Mouse (Mus musculus) MEL (cell line): Measurements from ENCODE around the gene Trap1. TPM values are rescaled to one million over a fixed set of nuclear protein-coding genes. Genes with fewer than 3 reads are reported as not detected.

ENCODE experiments used
- DNase-seq: peaks from one replicate; pipeline ENCODE4 v3.0.0; 2011; ENCODE audit warnings: low read depth, low spot score
- H3K27ac ChIP-seq: 2 replicates; pipeline ENCODE4 v1.5.1; 2012; ENCODE audit warnings: low read depth, mild to moderate bottlenecking, control low read depth, low read length, moderate library complexity; ENCODE audit not compliant: control insufficient read depth
- H3K27me3 ChIP-seq, 2 experiments: fragments of 150-350 bp in 1 of 2; sonication (generic) in 1 of 2; 2 replicates each; pipeline ENCODE4 v1.6.1; 2012; ENCODE audit warnings: low read length in 2 of 2, mild to moderate bottlenecking in 2 of 2, improper control_type of control experiment in 1 of 2, moderate library complexity in 1 of 2; ENCODE audit not compliant: insufficient read depth in 2 of 2, control insufficient read depth in 1 of 2
- H3K36me3 ChIP-seq, 2 experiments: 2 replicates each; pipeline ENCODE4 v1.6.1; 2012 to 2014; ENCODE audit warnings: low read length in 2 of 2, improper control_type of control experiment in 1 of 2, inconsistent platforms in 1 of 2, mild to moderate bottlenecking in 1 of 2; ENCODE audit not compliant: insufficient read depth in 2 of 2, control insufficient read depth in 1 of 2
- H3K4me1 ChIP-seq, 2 experiments: fragments of 150-350 bp in 1 of 2; sonication (generic) in 1 of 2; 2 replicates each; pipeline ENCODE4 v1.6.1; 2012; ENCODE audit warnings: low read length in 2 of 2, improper control_type of control experiment in 1 of 2, mild to moderate bottlenecking in 1 of 2; ENCODE audit not compliant: insufficient read depth in 2 of 2, control insufficient read depth in 1 of 2
- H3K4me3 ChIP-seq, 2 experiments: fragments of 150-350 bp in 1 of 2; sonication (generic) in 1 of 2; 2 replicates each; pipeline ENCODE4 v1.5.1; 2012; ENCODE audit warnings: low read depth in 2 of 2, low read length in 2 of 2, mild to moderate bottlenecking in 2 of 2, moderate library complexity in 2 of 2, control low read depth in 1 of 2, improper control_type of control experiment in 1 of 2; ENCODE audit not compliant: control insufficient read depth in 1 of 2, insufficient read depth in 1 of 2
- H3K79me2 ChIP-seq: 2 replicates; pipeline ENCODE4 v1.6.1; 2012; ENCODE audit warnings: mild to moderate bottlenecking, low read length, moderate library complexity; ENCODE audit not compliant: control insufficient read depth, poor library complexity, insufficient read depth
- H3K9ac ChIP-seq: 2 replicates; pipeline ENCODE4 v1.6.1; 2012; ENCODE audit warnings: low read depth, mild to moderate bottlenecking, control low read depth, low read length, moderate library complexity; ENCODE audit not compliant: control insufficient read depth, poor library complexity, severe bottlenecking
- H3K9me3 ChIP-seq: fragments of 150-350 bp; sonication (generic); replicated peaks from 2 replicates; pipeline ENCODE4 v1.6.1; 2012; ENCODE audit warnings: mild to moderate bottlenecking, low read length, improper control_type of control experiment, moderate library complexity; ENCODE audit not compliant: insufficient read depth
- BHLHE40 ChIP-seq: IDR thresholded peaks from 2 replicates; pipeline ENCODE4 v1.6.1; 2012; ENCODE audit warnings: low read depth, mild to moderate bottlenecking, inconsistent platforms, low read length, improper control_type of control experiment, borderline replicate concordance
- CHD1 ChIP-seq: IDR thresholded peaks from 2 replicates; pipeline ENCODE4 v1.6.1; 2012; ENCODE audit warnings: low read depth, mild to moderate bottlenecking, inconsistent platforms, low read length, improper control_type of control experiment
- CHD2 ChIP-seq: IDR thresholded peaks from 2 replicates; pipeline ENCODE4 v1.6.1; 2011; ENCODE audit warnings: low read length, improper control_type of control experiment
- CTCF ChIP-seq, 3 experiments: IDR thresholded peaks in 2 of 3; conservative IDR thresholded peaks in 1 of 3; 2 replicates each; pipeline ENCODE4 v1.5.1; 2011 to 2012; ENCODE audit warnings: low read length in 3 of 3, low read depth in 2 of 3, mild to moderate bottlenecking in 2 of 3, improper control_type of control experiment in 1 of 3, inconsistent platforms in 1 of 3, mixed read lengths in 1 of 3, moderate library complexity in 1 of 3; ENCODE audit not compliant: control insufficient read depth in 1 of 3, insufficient read depth in 1 of 3, poor library complexity in 1 of 3, severe bottlenecking in 1 of 3
- E2F4 ChIP-seq: IDR thresholded peaks from 2 replicates; pipeline ENCODE4 v1.6.1; 2011; ENCODE audit warnings: low read depth, low read length, improper control_type of control experiment, borderline replicate concordance
- ELF1 ChIP-seq: IDR thresholded peaks from 2 replicates; pipeline ENCODE4 v1.6.1; 2014; ENCODE audit warnings: low read depth, mild to moderate bottlenecking, inconsistent platforms, low read length, improper control_type of control experiment, moderate library complexity
- EP300 ChIP-seq, 2 experiments: IDR thresholded peaks; 2 replicates each; pipeline ENCODE4 v1.6.1; 2011; ENCODE audit warnings: improper control_type of control experiment in 2 of 2, low read length in 2 of 2, low read depth in 1 of 2, mild to moderate bottlenecking in 1 of 2
- ETS1 ChIP-seq: IDR thresholded peaks from 2 replicates; pipeline ENCODE4 v1.6.1; 2012; ENCODE audit warnings: low read depth, mild to moderate bottlenecking, inconsistent platforms, low read length, improper control_type of control experiment, moderate library complexity
- GATA1 ChIP-seq: IDR thresholded peaks from 2 replicates; pipeline ENCODE4 v1.6.1; 2011; ENCODE audit warnings: low read depth, low read length, improper control_type of control experiment
- JUND ChIP-seq: IDR thresholded peaks from 2 replicates; pipeline ENCODE4 v1.6.1; 2011; ENCODE audit warnings: low read depth, mild to moderate bottlenecking, improper control_type of control experiment, low read length
- KAT2A ChIP-seq: conservative IDR thresholded peaks from 2 replicates; pipeline ENCODE4 v1.6.1; 2012; ENCODE audit warnings: low read depth, low read length, improper control_type of control experiment, inconsistent platforms
- MAFK ChIP-seq: IDR thresholded peaks from 2 replicates; pipeline ENCODE4 v1.6.1; 2011; ENCODE audit warnings: low read depth, mild to moderate bottlenecking, low read length, improper control_type of control experiment, borderline replicate concordance
- MAZ ChIP-seq: IDR thresholded peaks from 2 replicates; pipeline ENCODE4 v1.6.1; 2012; ENCODE audit warnings: low read depth, mild to moderate bottlenecking, inconsistent platforms, low read length, improper control_type of control experiment
- MEF2A ChIP-seq: IDR thresholded peaks from 2 replicates; pipeline ENCODE4 v1.6.1; 2014; ENCODE audit warnings: low read depth, mild to moderate bottlenecking, inconsistent platforms, low read length, improper control_type of control experiment; ENCODE audit not compliant: poor library complexity, insufficient replicate concordance, severe bottlenecking; ENCODE audit errors: extremely low read depth
- MXI1 ChIP-seq: IDR thresholded peaks from 2 replicates; pipeline ENCODE4 v1.6.1; 2011; ENCODE audit warnings: mild to moderate bottlenecking, low read depth, low read length, improper control_type of control experiment
- MYB ChIP-seq: IDR thresholded peaks from 2 replicates; pipeline ENCODE4 v1.6.1; 2011; ENCODE audit warnings: mild to moderate bottlenecking, low read depth, low read length, improper control_type of control experiment
- MYC ChIP-seq: IDR thresholded peaks from 2 replicates; pipeline ENCODE4 v1.6.1; 2011; ENCODE audit warnings: low read depth, mild to moderate bottlenecking, low read length, improper control_type of control experiment, moderate library complexity
- NELFE ChIP-seq: IDR thresholded peaks from 2 replicates; pipeline ENCODE4 v1.6.1; 2011; ENCODE audit warnings: low read depth, low read length, improper control_type of control experiment
- NRF1 ChIP-seq: IDR thresholded peaks from 2 replicates; pipeline ENCODE4 v1.6.1; 2014; ENCODE audit warnings: low read depth, mild to moderate bottlenecking, inconsistent platforms, low read length, improper control_type of control experiment, moderate library complexity; ENCODE audit not compliant: poor library complexity, insufficient read depth, severe bottlenecking
- POLR2A ChIP-seq, 2 experiments: IDR thresholded peaks; 2 replicates each; pipeline ENCODE4 v1.6.1; 2011 to 2012; ENCODE audit warnings: low read length in 2 of 2, mild to moderate bottlenecking in 2 of 2, control low read depth in 1 of 2, improper control_type of control experiment in 1 of 2, low read depth in 1 of 2, moderate library complexity in 1 of 2; ENCODE audit not compliant: control insufficient read depth in 1 of 2, insufficient read depth in 1 of 2, poor library complexity in 1 of 2
- POLR2AphosphoS2 ChIP-seq: IDR thresholded peaks from 2 replicates; pipeline ENCODE4 v1.6.1; 2011; ENCODE audit warnings: low read length, improper control_type of control experiment
- POLR2AphosphoS5 ChIP-seq: IDR thresholded peaks from 2 replicates; pipeline ENCODE4 v1.6.1; 2012; ENCODE audit warnings: low read depth, borderline replicate concordance, mild to moderate bottlenecking, inconsistent platforms, low read length, moderate library complexity, mixed read lengths
- RAD21 ChIP-seq: IDR thresholded peaks from 2 replicates; pipeline ENCODE4 v1.6.1; 2011; ENCODE audit warnings: mild to moderate bottlenecking, low read depth, low read length, improper control_type of control experiment
- RCOR1 ChIP-seq: IDR thresholded peaks from 2 replicates; pipeline ENCODE4 v1.6.1; 2012; ENCODE audit warnings: low read depth, mild to moderate bottlenecking, inconsistent platforms, low read length, improper control_type of control experiment
- SIN3A ChIP-seq: IDR thresholded peaks from 2 replicates; pipeline ENCODE4 v1.6.1; 2012; ENCODE audit warnings: low read length, improper control_type of control experiment, inconsistent platforms
- SMC3 ChIP-seq: IDR thresholded peaks from 2 replicates; pipeline ENCODE4 v1.6.1; 2011; ENCODE audit warnings: low read depth, low read length, improper control_type of control experiment
- TAL1 ChIP-seq: IDR thresholded peaks from 2 replicates; pipeline ENCODE4 v1.6.1; 2012; ENCODE audit warnings: mild to moderate bottlenecking, inconsistent platforms, low read length, moderate library complexity, mixed read lengths
- TCF12 ChIP-seq: IDR thresholded peaks from 2 replicates; pipeline ENCODE4 v1.6.1; 2014; ENCODE audit warnings: low read depth, mild to moderate bottlenecking, inconsistent platforms, low read length, improper control_type of control experiment, moderate library complexity
- UBTF ChIP-seq: IDR thresholded peaks from 2 replicates; pipeline ENCODE4 v1.6.1; 2012; ENCODE audit warnings: low read depth, mild to moderate bottlenecking, inconsistent platforms, low read length, improper control_type of control experiment, moderate library complexity, borderline replicate concordance; ENCODE audit not compliant: insufficient read depth
- USF2 ChIP-seq, 2 experiments: IDR thresholded peaks; 2 replicates each; pipeline ENCODE4 v1.6.1; 2011 to 2012; ENCODE audit warnings: improper control_type of control experiment in 2 of 2, low read length in 2 of 2, borderline replicate concordance in 1 of 2, inconsistent platforms in 1 of 2, low read depth in 1 of 2, mild to moderate bottlenecking in 1 of 2; ENCODE audit not compliant: insufficient read depth in 1 of 2
- ZC3H11A ChIP-seq: IDR thresholded peaks from 2 replicates; pipeline ENCODE4 v1.6.1; 2012; ENCODE audit warnings: low read depth, mild to moderate bottlenecking, inconsistent platforms, low read length, improper control_type of control experiment
- ZKSCAN1 ChIP-seq: IDR thresholded peaks from 2 replicates; pipeline ENCODE4 v1.6.1; 2012; ENCODE audit warnings: low read depth, mild to moderate bottlenecking, inconsistent platforms, low read length, improper control_type of control experiment, moderate library complexity
- ZMIZ1 ChIP-seq: IDR thresholded peaks from 2 replicates; pipeline ENCODE4 v1.6.1; 2012; ENCODE audit warnings: low read depth, mild to moderate bottlenecking, inconsistent platforms, low read length, improper control_type of control experiment, moderate library complexity
- ZNF384 ChIP-seq: IDR thresholded peaks from 2 replicates; pipeline ENCODE4 v1.6.1; 2012; ENCODE audit warnings: low read depth, mild to moderate bottlenecking, inconsistent platforms, low read length, improper control_type of control experiment
- polyA plus RNA-seq, 2 experiments: library from polyadenylated mRNA; stranded (reverse) in 1 of 2; unstranded in 1 of 2; fragments of >175 nt in 1 of 2; fragments of >200 nt in 1 of 2; gene quantifications; 2 replicates each; pipeline versions ENCODE4 v1.2.1 to v1.2.4; 2012; ENCODE audit warnings: low replicate concordance in 2 of 2, low read depth in 1 of 2; ENCODE audit not compliant: insufficient read length in 2 of 2, insufficient read depth in 1 of 2, missing spikeins in 1 of 2
- total RNA-seq: library from RNA; depleted of rRNA; stranded (reverse); fragments of 300-350 nt; gene quantifications from 2 replicates; pipeline ENCODE4 v1.2.3, GENCODE M21; 2012

Gene Trap1
- total and polyA plus RNA-seq, 3 experiments: 120 to 299 (median 214) TPM

- Histone ChIP-seq H3K4me3 (peak within 1 kb of the TSS; percentile 61 to 74), H3K27me3 (no peaks in the 10 kb centered on the region), H3K9ac (peak within 1 kb of the TSS; percentile 92), H3K4me1 (peaks cover 0 to 5% of the 10 kb centered on the region in 2 experiments; a peak in 2 of 4 replicates), H3K79me2 (peaks cover 7% of the 10 kb centered on the region), H3K36me3 (peaks cover 3 to 15% of the 10 kb centered on the region in 2 experiments; a peak in 3 of 4 replicates), H3K27ac (peak within 1 kb of the TSS; percentile 85), H3K9me3 (no peaks in the 10 kb centered on the region)
- peak; percentile 99 for DNase-seq
- TF ChIP-seq TCF12 (peak; percentile 70), ZC3H11A (0 out of 2 replicates have a peak, but pooled peaks have one; percentile 8), POLR2AphosphoS2 (peak; percentile 91), NRF1 (peak; percentile 100; the same call in 1 of the 2 replicates), SMC3 (peak; percentile 35), USF2 (IDR thresholded peaks at IDR 0.05; ENCODE audit: borderline replicate concordance in 1 of 2, insufficient read depth in 1 of 2, low read depth in 1 of 2, low read length in 2 of 2) (no peak), MAZ (no peak; the same call in 1 of the 2 replicates), GATA1 (no peak), CTCF (IDR thresholded peaks at IDR 0.05 in 2 of 3, conservative IDR thresholded peaks at IDR 0.05 in 1 of 3; ENCODE audit: control insufficient read depth in 1 of 3, insufficient read depth in 1 of 3, low read depth in 2 of 3, low read length in 3 of 3, poor library complexity in 1 of 3, severe bottlenecking in 1 of 3) (peak in 2 of 3 experiments; percentile 42 to 65; a peak in 4 of 6 replicates), MYC (peak; percentile 80), KAT2A (peak; percentile 64; the same call in 1 of the 2 replicates), POLR2A (IDR thresholded peaks at IDR 0.05; ENCODE audit: control insufficient read depth in 1 of 2, insufficient read depth in 1 of 2, low read depth in 1 of 2, low read length in 2 of 2, poor library complexity in 1 of 2) (peak; percentile 83 to 99), ZKSCAN1 (no peak), ELF1 (peak; percentile 90), NELFE (peak; percentile 97), MXI1 (peak; percentile 76), ETS1 (no peak; the same call in 1 of the 2 replicates), JUND (no peak), E2F4 (peak; percentile 70; the same call in 1 of the 2 replicates), EP300 (IDR thresholded peaks at IDR 0.05; ENCODE audit: low read depth in 1 of 2, low read length in 2 of 2) (no peak; a peak in 1 of 4 replicates), MAFK (no peak), BHLHE40 (no peak), ZMIZ1 (peak; percentile 96), UBTF (no peak), MYB (peak; percentile 21; the same call in 1 of the 2 replicates), ZNF384 (no peak), TAL1 (no peak), RAD21 (peak; percentile 58), CHD1 (no peak), RCOR1 (peak; percentile 33; the same call in 1 of the 2 replicates), SIN3A (peak; percentile 74), POLR2AphosphoS5 (peak; percentile 80; the same call in 1 of the 2 replicates), CHD2 (no peak), MEF2A (no peak)
Observed at GRCm38 (mm10) chr16:4003489-4004398, 73.9 kb downstream of the Trap1 start, which contains the start of gene Slx4. Gene Slx4 (minus strand): TSS chr16:4003770.
